Mouse (Mus musculus): ENCODE data around the gene Gda. TPM values are rescaled to one million over a fixed set of nuclear protein-coding genes. Genes with fewer than 3 reads are reported as not detected.

Gene Gda
- total and polyA plus RNA-seq, 3 experiments, result not detected

- TF ChIP-seq MAZ (IDR thresholded peaks at IDR 0.05; ENCODE audit: low read depth, low read length), result no peak
- no peak for TF ChIP-seq ZC3H11A (IDR thresholded peaks at IDR 0.05; ENCODE audit: low read depth, low read length)
- no peak for TF ChIP-seq RCOR1 (conservative IDR thresholded peaks at IDR 0.05; ENCODE audit: low read depth, low read length)
- no peak for TF ChIP-seq TBP (conservative IDR thresholded peaks at IDR 0.05; ENCODE audit: low read depth, low read length)
- no peak for TF ChIP-seq CHD2 (IDR thresholded peaks at IDR 0.05; ENCODE audit: low read length)
- no peak for TF ChIP-seq SIN3A (IDR thresholded peaks at IDR 0.05; ENCODE audit: low read length)
- no peaks in the 10 kb centered on the region for H3K36me3 ChIP-seq (replicated peaks in 1 of 2; ENCODE audit: control insufficient read depth in 1 of 2, insufficient read depth in 1 of 2, low read length in 1 of 2)
- H3K9ac ChIP-seq (ENCODE audit: insufficient read depth, low read depth), result no peak overlapping the region
- in situ Hi-C loops (cut with MboI; ENCODE audit: low pct_ligation_motif_present, low pct_unique_long_range_greater_than_20kb, low sequenced_read_pairs), result loop anchor here (5.0 kb wide), 1 partner anchor 178 kb away; no protein-coding TSS in a partner anchor
- peak; percentile 12 for DNase-seq (ENCODE audit: extremely low read depth)
- H3K4me3 ChIP-seq (replicated peaks in 1 of 3; ENCODE audit: low read depth in 2 of 3, low read length in 2 of 3, poor library complexity in 1 of 3), result no peak overlapping the region
- dilution Hi-C loops (cut with MboI; ENCODE audit: extremely low pct_ligation_motif_present, extremely low pct_unique_long_range_greater_than_20kb, low sequenced_read_pairs), result no loop called here
- H3K4me2 ChIP-seq (ENCODE audit: insufficient read depth, low read depth, poor library complexity, severe bottlenecking), result no peak overlapping the region
- peaks cover 5 to 32% of the 10 kb centered on the region in 2 experiments for H3K4me1 ChIP-seq (ENCODE audit: control insufficient read depth in 1 of 2, insufficient read depth in 2 of 2)
- H3K79me2 ChIP-seq (replicated peaks; ENCODE audit: control insufficient read depth, extremely low read depth, insufficient read depth, poor library complexity, severe bottlenecking), result no peaks in the 10 kb centered on the region
- H3K27ac ChIP-seq (ENCODE audit: insufficient read depth, low read depth), result no peak overlapping the region
- H3K9me3 ChIP-seq (replicated peaks; ENCODE audit: low read length), result peaks cover 2% of the 10 kb centered on the region
- no peaks in the 10 kb centered on the region for H3K27me3 ChIP-seq (replicated peaks)
Observed at GRCm38 (mm10) chr19:21384231-21384630, 89.0 kb downstream of the Gda start.

DNA sequence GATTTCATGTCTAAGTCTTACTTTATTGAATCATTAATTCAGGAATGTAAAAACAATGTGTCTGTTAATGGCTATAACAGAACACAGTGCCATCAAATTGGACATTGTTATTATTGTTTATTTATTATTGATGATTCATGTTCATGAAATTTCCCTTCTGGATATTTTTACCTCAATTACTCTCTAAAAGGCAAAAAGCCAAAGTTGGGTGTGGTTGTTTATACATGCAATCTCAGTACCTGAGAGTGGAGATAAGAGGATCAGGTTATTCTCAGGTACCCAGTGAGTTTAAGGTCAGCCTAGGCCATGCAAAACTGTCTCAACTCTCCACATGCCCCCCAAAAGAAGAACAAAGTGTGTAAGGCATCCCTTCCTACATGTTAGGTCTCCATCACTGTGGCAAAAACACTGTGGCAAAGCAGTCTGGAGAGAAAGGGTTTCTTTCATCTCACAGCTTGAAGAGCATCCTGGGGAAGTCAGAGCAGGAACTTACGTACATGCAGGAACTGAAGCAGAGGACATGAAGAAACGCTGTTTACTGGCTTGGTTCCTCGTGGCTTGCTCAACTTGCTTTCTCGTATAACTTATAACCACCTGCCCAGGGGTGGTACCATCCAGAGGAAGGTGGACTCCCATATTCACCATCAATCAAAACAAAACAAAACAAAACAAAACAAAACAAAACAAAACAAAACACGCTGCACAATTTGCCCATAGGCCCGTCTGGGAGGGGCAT, 89.6 kb downstream of the Gda start:
- peaks cover 5 to 32% of the 10 kb centered on the region in 2 experiments for H3K4me1 ChIP-seq (ENCODE audit: control insufficient read depth in 1 of 2, insufficient read depth in 2 of 2)
- H3K4me2 ChIP-seq (ENCODE audit: insufficient read depth, low read depth, poor library complexity, severe bottlenecking), result no peak overlapping the region
- no peak overlapping the region for H3K4me3 ChIP-seq (replicated peaks in 1 of 3; ENCODE audit: low read depth in 2 of 3, low read length in 2 of 3, poor library complexity in 1 of 3)
- DNase-seq (ENCODE audit: extremely low read depth), result no peak
- peaks cover 2% of the 10 kb centered on the region for H3K9me3 ChIP-seq (replicated peaks; ENCODE audit: low read length)
- in situ Hi-C loops (cut with MboI; ENCODE audit: low pct_ligation_motif_present, low pct_unique_long_range_greater_than_20kb, low sequenced_read_pairs), result loop anchor here (5.0 kb wide), 1 partner anchor 179 kb away; no protein-coding TSS in a partner anchor
- H3K9ac ChIP-seq (ENCODE audit: insufficient read depth, low read depth), result no peak overlapping the region
- H3K27ac ChIP-seq (ENCODE audit: insufficient read depth, low read depth), result no peak overlapping the region
- H3K79me2 ChIP-seq (replicated peaks; ENCODE audit: control insufficient read depth, extremely low read depth, insufficient read depth, poor library complexity, severe bottlenecking), result no peaks in the 10 kb centered on the region
- H3K27me3 ChIP-seq (replicated peaks), result no peaks in the 10 kb centered on the region
- dilution Hi-C loops (cut with MboI; ENCODE audit: extremely low pct_ligation_motif_present, extremely low pct_unique_long_range_greater_than_20kb, low sequenced_read_pairs), result no loop called here
- no peak for TF ChIP-seq MAZ (IDR thresholded peaks at IDR 0.05; ENCODE audit: low read depth, low read length)
- TF ChIP-seq GABPA (IDR thresholded peaks at IDR 0.05; ENCODE audit: insufficient replicate concordance, low read depth, low read length), result no peak
- no peak for TF ChIP-seq ZKSCAN1 (IDR thresholded peaks at IDR 0.05; ENCODE audit: borderline replicate concordance, low read depth, low read length)
- TF ChIP-seq JUND (conservative IDR thresholded peaks at IDR 0.05; ENCODE audit: low read depth, low read length), result no peak
- no peak for TF ChIP-seq CHD1 (IDR thresholded peaks at IDR 0.05; ENCODE audit: low read depth, low read length)
- TF ChIP-seq USF1 (IDR thresholded peaks at IDR 0.05; ENCODE audit: low read depth, low read length), result no peak
- no peak for TF ChIP-seq ZNF384 (IDR thresholded peaks at IDR 0.05; ENCODE audit: low read depth, low read length)
- TF ChIP-seq SMC3 (IDR thresholded peaks at IDR 0.05; ENCODE audit: low read depth, low read length), result no peak
- TF ChIP-seq TBP (conservative IDR thresholded peaks at IDR 0.05; ENCODE audit: low read depth, low read length), result no peak
- no peak for TF ChIP-seq EP300 (IDR thresholded peaks at IDR 0.05; ENCODE audit: low read length)
- no peak for TF ChIP-seq UBTF (IDR thresholded peaks at IDR 0.05; ENCODE audit: low read depth, low read length)
- H3K36me3 ChIP-seq (replicated peaks in 1 of 2; ENCODE audit: control insufficient read depth in 1 of 2, insufficient read depth in 1 of 2, low read length in 1 of 2), result no peaks in the 10 kb centered on the region

Data from CH12.LX (cell line).